Mouse (Mus musculus) MEL (cell line): ENCODE measurements around the gene Reep6.

ENCODE experiments used
- CTCF ChIP-seq, 3 experiments: IDR thresholded peaks in 2 of 3; conservative IDR thresholded peaks in 1 of 3; 2 replicates each; pipeline ENCODE4 v1.5.1; 2011 to 2012; ENCODE audit warnings: low read length in 3 of 3, low read depth in 2 of 3, mild to moderate bottlenecking in 2 of 3, improper control_type of control experiment in 1 of 3, inconsistent platforms in 1 of 3, mixed read lengths in 1 of 3, moderate library complexity in 1 of 3; ENCODE audit not compliant: control insufficient read depth in 1 of 3, insufficient read depth in 1 of 3, poor library complexity in 1 of 3, severe bottlenecking in 1 of 3
- EP300 ChIP-seq, 2 experiments: IDR thresholded peaks; 2 replicates each; pipeline ENCODE4 v1.6.1; 2011; ENCODE audit warnings: improper control_type of control experiment in 2 of 2, low read length in 2 of 2, low read depth in 1 of 2, mild to moderate bottlenecking in 1 of 2
- HCFC1 ChIP-seq: IDR thresholded peaks from 2 replicates; pipeline ENCODE4 v1.6.1; 2012; ENCODE audit warnings: low read depth, mild to moderate bottlenecking, inconsistent platforms, low read length, improper control_type of control experiment, moderate library complexity
- JUND ChIP-seq: IDR thresholded peaks from 2 replicates; pipeline ENCODE4 v1.6.1; 2011; ENCODE audit warnings: low read depth, mild to moderate bottlenecking, improper control_type of control experiment, low read length
- NRF1 ChIP-seq: IDR thresholded peaks from 2 replicates; pipeline ENCODE4 v1.6.1; 2014; ENCODE audit warnings: low read depth, mild to moderate bottlenecking, inconsistent platforms, low read length, improper control_type of control experiment, moderate library complexity; ENCODE audit not compliant: poor library complexity, insufficient read depth, severe bottlenecking
- POLR2A ChIP-seq, 2 experiments: IDR thresholded peaks; 2 replicates each; pipeline ENCODE4 v1.6.1; 2011 to 2012; ENCODE audit warnings: low read length in 2 of 2, mild to moderate bottlenecking in 2 of 2, control low read depth in 1 of 2, improper control_type of control experiment in 1 of 2, low read depth in 1 of 2, moderate library complexity in 1 of 2; ENCODE audit not compliant: control insufficient read depth in 1 of 2, insufficient read depth in 1 of 2, poor library complexity in 1 of 2
- SMC3 ChIP-seq: IDR thresholded peaks from 2 replicates; pipeline ENCODE4 v1.6.1; 2011; ENCODE audit warnings: low read depth, low read length, improper control_type of control experiment
- UBTF ChIP-seq: IDR thresholded peaks from 2 replicates; pipeline ENCODE4 v1.6.1; 2012; ENCODE audit warnings: low read depth, mild to moderate bottlenecking, inconsistent platforms, low read length, improper control_type of control experiment, moderate library complexity, borderline replicate concordance; ENCODE audit not compliant: insufficient read depth
- USF1 ChIP-seq: IDR thresholded peaks from 2 replicates; pipeline ENCODE4 v1.6.1; 2014; ENCODE audit warnings: low read depth, mild to moderate bottlenecking, inconsistent platforms, low read length, improper control_type of control experiment, moderate library complexity
- ZNF384 ChIP-seq: IDR thresholded peaks from 2 replicates; pipeline ENCODE4 v1.6.1; 2012; ENCODE audit warnings: low read depth, mild to moderate bottlenecking, inconsistent platforms, low read length, improper control_type of control experiment

- TF ChIP-seq POLR2A (IDR thresholded peaks at IDR 0.05; ENCODE audit: control insufficient read depth in 1 of 2, insufficient read depth in 1 of 2, low read depth in 1 of 2, low read length in 2 of 2, poor library complexity in 1 of 2) (no peak), NRF1 (no peak), HCFC1 (no peak), CTCF (IDR thresholded peaks at IDR 0.05 in 2 of 3, conservative IDR thresholded peaks at IDR 0.05 in 1 of 3; ENCODE audit: control insufficient read depth in 1 of 3, insufficient read depth in 1 of 3, low read depth in 2 of 3, low read length in 3 of 3, poor library complexity in 1 of 3, severe bottlenecking in 1 of 3) (no peak), EP300 (IDR thresholded peaks at IDR 0.05; ENCODE audit: low read depth in 1 of 2, low read length in 2 of 2) (no peak), SMC3 (no peak), UBTF (no peak), USF1 (no peak), JUND (no peak), ZNF384 (no peak)
Observed at GRCm38 (mm10) chr10:80311560-80311959, 18.2 kb upstream of the Reep6 start.
